Mouse (Mus musculus) cerebellum, postnatal 4 days (tissue): Measurements from ENCODE around the gene Snrpb2.

Source experiments
- DNase-seq, 2 experiments: peaks; one replicate each; pipeline ENCODE4 v3.0.0; 2022; ENCODE audit warnings: low spot score in 2 of 2, mixed read lengths in 1 of 2

Gene Snrpb2

GRCm38 (mm10) chr2:143062812-143063792 is at the start of gene Snrpb2:
Snrpb2 (plus strand) TSS chr2:143063039.
- peak; percentile 67 to 83 for DNase-seq

GRCm38 (mm10) chr2:143013057-143013456 is 49.8 kb upstream of the Snrpb2 start:
- no peak for DNase-seq

DNA sequence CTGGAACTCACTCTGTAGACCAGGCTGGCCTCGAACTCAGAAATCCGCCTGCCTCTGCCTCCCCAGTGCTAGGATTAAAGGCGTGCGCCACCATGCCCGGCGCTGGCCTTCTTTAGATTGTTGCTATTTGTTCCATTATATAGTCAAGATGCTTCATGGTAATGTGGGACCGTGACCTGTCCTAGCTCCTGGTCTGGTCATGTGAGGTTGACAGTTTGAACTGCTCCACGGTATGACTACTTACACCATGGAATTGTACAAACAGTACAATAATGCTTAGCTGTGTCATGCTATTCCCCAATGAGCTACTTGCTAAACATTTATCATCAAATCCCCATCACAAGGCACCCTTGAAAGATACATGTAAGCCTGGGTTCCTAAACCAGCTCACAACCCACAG is 44.8 kb upstream of the Snrpb2 start:
- DNase-seq, result no peak

DNA sequence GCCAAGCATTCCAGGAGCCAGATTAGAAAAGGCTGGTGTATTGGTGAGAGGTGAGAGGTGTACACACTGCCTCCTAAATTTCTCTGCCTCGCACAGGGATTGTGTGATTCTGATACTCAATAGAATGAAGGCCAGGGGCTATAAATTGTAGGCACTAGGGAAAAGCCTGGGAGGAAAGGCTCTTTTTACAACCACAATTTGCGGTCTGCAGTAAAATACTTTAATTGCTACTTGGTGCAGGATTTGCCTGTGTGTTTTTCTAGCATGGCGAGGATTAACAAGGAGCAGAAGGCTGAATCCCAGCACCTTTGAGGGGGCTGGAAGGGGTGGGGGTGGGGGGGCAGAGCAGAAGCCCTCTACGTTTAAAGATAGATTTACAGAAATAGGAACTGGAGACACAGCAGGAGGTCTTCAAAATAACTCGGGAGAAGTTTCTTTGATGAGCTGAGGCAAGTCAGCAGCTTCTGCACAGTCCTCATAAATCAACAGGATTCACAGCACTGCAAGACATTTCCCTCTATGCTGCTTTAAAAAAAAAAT is 44.2 kb upstream of the Snrpb2 start:
- DNase-seq, result no peak

DNA sequence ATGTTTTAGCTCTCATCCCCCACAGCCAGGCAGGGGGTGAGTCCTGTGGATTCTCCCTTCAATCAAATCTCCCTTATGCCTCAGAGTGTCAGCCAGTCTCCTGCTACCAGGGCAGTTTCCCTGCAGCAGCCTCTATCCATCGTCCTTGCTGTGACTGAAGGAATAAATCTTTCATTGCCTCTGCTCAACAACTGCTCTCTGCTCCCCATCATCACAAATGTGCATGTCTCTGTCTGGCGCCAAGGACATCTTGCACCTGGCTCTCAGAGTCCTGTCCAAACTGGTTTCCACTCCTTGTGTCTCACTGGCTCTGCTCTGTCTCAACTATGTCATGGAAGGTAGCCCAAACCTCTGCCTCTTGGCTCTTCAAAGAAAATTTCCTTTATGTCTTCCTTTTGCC is 43.1 kb upstream of the Snrpb2 start:
- no peak for DNase-seq

DNA sequence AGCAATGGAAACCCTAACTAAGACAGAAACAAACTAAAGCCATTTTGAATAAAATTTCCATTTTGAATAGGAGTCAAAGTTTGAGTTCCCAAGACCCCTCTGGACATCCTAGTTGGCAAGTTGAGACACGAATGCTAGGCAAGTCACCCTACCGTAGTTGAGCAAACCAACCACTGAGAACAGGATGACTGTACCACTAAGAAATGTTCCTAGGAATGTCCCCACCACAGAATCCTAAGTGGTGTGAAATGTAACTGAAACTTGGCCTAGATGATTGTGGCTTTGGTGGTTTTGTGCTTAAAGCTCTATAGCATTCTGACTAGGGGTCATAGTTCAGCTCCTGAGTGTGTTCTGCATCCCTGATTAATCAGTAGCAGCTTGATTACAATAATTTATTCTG is 39.5 kb upstream of the Snrpb2 start:
- DNase-seq, result no peak

GRCm38 (mm10) chr2:143024226-143024625 is 38.6 kb upstream of the Snrpb2 start:
- DNase-seq, result no peak

DNA sequence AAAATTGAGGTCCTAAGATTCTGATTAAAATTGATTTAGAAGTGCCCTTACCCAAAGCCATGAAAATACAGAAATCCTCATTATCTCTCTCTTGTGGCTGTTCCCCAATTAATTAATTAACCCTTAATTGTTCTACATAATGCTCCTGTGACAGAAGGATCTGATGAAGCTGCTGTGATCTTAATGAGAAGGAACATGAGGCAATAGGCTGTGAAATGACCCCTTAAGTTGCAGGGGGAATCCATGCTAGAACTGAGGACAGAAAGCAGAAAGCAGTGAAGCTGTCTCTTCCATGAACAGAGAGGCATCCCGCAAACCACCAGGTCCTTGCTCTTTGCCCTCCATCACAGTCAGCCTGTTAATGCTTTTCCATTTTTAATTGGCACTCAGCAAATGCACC is 31.6 kb upstream of the Snrpb2 start:
- DNase-seq, result no peak

- no peak for DNase-seq
These were observed 30.2 kb upstream of the Snrpb2 start for GRCm38 (mm10) chr2:143032378-143033255.

GRCm38 (mm10) chr2:143034350-143035085 is 28.3 kb upstream of the Snrpb2 start:
- no peak for DNase-seq

GRCm38 (mm10) chr2:143035086-143035593 is 27.7 kb upstream of the Snrpb2 start:
- DNase-seq, result no peak

GRCm38 (mm10) chr2:143041596-143041995 is 21.2 kb upstream of the Snrpb2 start:
- DNase-seq, result no peak

- DNase-seq, result no peak
These were observed 7.6 kb upstream of the Snrpb2 start for GRCm38 (mm10) chr2:143055251-143055650.

DNA sequence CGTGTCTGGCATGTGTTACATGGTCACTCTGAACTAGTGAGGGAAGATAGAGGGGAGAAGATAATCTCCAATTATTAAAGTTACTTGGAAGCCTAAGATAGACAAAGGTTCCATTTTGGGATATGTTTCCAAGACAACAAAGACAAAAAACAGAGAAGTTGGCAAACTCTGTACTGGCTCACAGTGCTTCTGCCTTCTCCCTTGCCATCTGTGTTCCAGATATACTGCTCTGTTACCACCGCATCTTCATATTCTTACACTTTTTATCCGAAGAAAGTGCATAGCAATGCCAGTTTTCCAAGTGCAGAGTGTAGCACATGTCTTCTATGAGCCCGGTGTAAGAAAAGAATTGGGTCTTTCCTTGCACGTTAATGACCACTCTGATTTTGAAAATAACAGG is 6.1 kb upstream of the Snrpb2 start:
- DNase-seq, result no peak

GRCm38 (mm10) chr2:143062432-143062811 is 417 bp upstream of the Snrpb2 start:
- DNase-seq, result no peak

DNA sequence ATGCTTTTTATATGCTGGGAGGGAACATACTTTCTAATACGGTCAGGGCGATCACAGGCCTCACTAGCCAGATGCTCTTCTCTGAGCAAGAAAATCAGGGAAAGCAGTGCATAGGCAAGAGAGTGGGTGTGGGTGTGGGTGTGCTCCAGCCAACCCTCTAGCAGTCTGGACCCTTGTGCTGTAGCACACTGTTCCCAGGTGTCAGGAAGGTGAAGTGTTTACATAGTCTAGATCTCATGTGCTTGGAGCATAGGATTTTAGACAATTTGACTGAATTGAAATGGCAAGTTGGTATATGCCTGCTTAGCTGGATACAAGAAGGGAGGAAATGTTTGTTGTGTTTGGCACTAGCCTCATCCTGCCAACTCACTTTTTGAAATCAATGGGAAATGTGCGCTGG is 3.1 kb downstream of the Snrpb2 start:
- no peak for DNase-seq

- no peak for DNase-seq
These were observed 15.5 kb downstream of the Snrpb2 start, which contains the start of gene Otor for GRCm38 (mm10) chr2:143078198-143078851. Otor (plus strand) TSS chr2:143078473.

DNA sequence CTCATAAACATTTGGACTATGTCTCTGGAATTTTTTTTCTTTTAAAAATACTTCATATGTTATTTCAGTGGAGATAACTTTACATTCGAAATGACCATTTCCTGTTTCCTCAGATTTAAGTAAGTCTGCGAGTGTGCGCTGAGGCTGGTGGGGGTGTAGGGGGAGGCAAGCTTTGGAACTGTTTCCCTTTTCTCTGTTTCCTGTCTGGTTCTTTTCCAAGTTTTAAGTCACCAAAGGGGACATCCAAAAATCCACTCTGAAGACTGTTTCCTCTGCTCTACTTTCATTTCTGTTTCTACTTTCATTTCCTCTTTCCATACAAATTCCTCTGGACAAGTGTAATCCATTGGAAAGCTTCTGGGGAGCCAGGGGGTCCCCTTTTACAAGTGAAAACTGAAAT is 18.9 kb downstream of the Snrpb2 start:
- no peak for DNase-seq

DNA sequence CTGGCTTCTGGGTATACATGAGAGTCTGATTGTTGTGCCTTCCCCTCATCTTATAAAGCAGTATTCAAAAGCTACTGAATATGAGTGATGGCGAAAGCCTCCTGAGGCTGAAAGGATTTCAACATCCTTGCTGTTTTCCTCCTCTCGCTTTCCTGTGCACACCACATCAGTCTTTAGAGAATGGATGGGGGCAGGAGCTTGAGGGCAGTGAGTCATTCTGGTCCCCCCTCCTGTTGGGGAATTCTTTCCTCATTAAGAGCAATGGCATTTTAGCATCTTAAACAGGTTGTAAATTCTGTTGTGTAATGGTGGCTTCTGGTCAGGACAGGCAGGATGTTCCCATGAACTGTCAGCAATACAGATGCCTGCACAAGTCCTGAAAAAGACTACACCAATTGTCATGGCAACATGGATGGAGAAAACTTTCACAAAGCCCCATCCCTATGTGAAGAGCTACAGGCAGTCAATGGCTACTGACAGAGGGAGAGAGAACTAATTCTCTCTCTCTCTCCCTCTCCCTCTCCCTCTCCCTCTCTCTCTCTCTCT is 22.1 kb downstream of the Snrpb2 start:
- DNase-seq, result no peak

GRCm38 (mm10) chr2:143089866-143090265 is 27.0 kb downstream of the Snrpb2 start:
- no peak for DNase-seq
